Mouse (Mus musculus) spleen, adult 2 months (tissue): ENCODE results near the gene Adck1.

Source experiments
- CTCF ChIP-seq: fragments of 200-500 bp; IDR thresholded peaks from 2 replicates; pipeline ENCODE4 v1.5.1; 2011; ENCODE audit warnings: mild to moderate bottlenecking, inconsistent platforms; ENCODE audit not compliant: insufficient read depth, insufficient read length, insufficient replicate concordance; ENCODE audit errors: extremely low read depth
- POLR2A ChIP-seq: fragments of 200-500 bp; IDR thresholded peaks from 2 replicates; pipeline ENCODE4 v1.6.1; 2011; ENCODE audit warnings: low read depth, low read length, inconsistent platforms

- no peak for TF ChIP-seq CTCF
- no peak for TF ChIP-seq POLR2A
Observed at GRCm38 (mm10) chr12:88481657-88482056, 121.3 kb downstream of the Adck1 start.
